Mouse (Mus musculus) limb, embryonic 13.5 days (tissue): ENCODE measurements around the gene Tsc22d4. TPM values are rescaled to one million over a fixed set of nuclear protein-coding genes. Genes with fewer than 3 reads are reported as not detected.
"Not testable (repeated sequence)": the region's sequence is repeated elsewhere in the genome, so short reads cannot be mapped to it uniquely, and the experiment has no call there.

Source experiments
- ATAC-seq: fragments of 200-750 bp; cut with Nextera tagmentation; 2 replicates; pipeline ENCODE4 v1.8.0; 2017; ENCODE audit warnings: low read depth, moderate number of reproducible peaks, moderate TSS enrichment; ENCODE audit not compliant: low FRiP score
- H3K27ac ChIP-seq: fragments of 300-500 bp; sonication (generic); 2 replicates; pipeline ENCODE4 v1.5.1; 2015; ENCODE audit warnings: inconsistent platforms, mild to moderate bottlenecking, moderate library complexity
- H3K27me3 ChIP-seq: fragments of 300-500 bp; sonication (generic); 2 replicates; pipeline ENCODE4 v1.6.1; 2015; ENCODE audit warnings: mild to moderate bottlenecking, inconsistent platforms
- H3K36me3 ChIP-seq: fragments of 300-500 bp; sonication (generic); 2 replicates; pipeline ENCODE4 v1.6.1; 2015; ENCODE audit warnings: inconsistent platforms, mild to moderate bottlenecking, moderate library complexity
- H3K4me1 ChIP-seq: fragments of 300-500 bp; sonication (generic); 2 replicates; pipeline ENCODE4 v1.6.1; 2015; ENCODE audit warnings: inconsistent platforms
- H3K4me2 ChIP-seq: fragments of 300-500 bp; sonication (generic); replicated peaks from 2 replicates; pipeline ENCODE4 v1.6.1; 2015; ENCODE audit warnings: inconsistent platforms, mild to moderate bottlenecking, moderate library complexity
- H3K4me3 ChIP-seq: fragments of 300-500 bp; sonication (generic); 2 replicates; pipeline ENCODE4 v1.5.1; 2015; ENCODE audit warnings: moderate library complexity, mild to moderate bottlenecking, inconsistent platforms
- H3K9ac ChIP-seq: fragments of 300-500 bp; sonication (generic); 2 replicates; pipeline ENCODE4 v1.6.1; 2015; ENCODE audit warnings: mild to moderate bottlenecking, inconsistent platforms
- H3K9me3 ChIP-seq: fragments of 300-500 bp; sonication (generic); 2 replicates; pipeline ENCODE4 v1.6.1; 2016; ENCODE audit warnings: inconsistent platforms
- WGBS: fragments of 180-500 bp; shearing (Covaris S2); methylation state at CpG from one replicate; pipeline ENCODE4 v1.1.7; 2015; 5-methylcytosine and 5-hydroxymethylcytosine counted together
- polyA plus RNA-seq: library from polyadenylated mRNA; unstranded; fragments of >200 nt; fragmentation: Nextera tagmentation; extraction: Ambion mirVana; gene quantifications from 2 replicates; pipeline ENCODE4 v1.2.1, GENCODE M21; 2015

The Tsc22d4 gene
- 128 and 134 TPM in 2 replicates for polyA plus RNA-seq

- ATAC-seq: peak; percentile 87
- H3K4me1 ChIP-seq: peaks cover 37% of the 10 kb centered on the region
- WGBS: 3% methylated on average over 28 of the region's 28 CpGs
Observed at GRCm38 (mm10) chr5:137745214-137746171, at the start of gene Tsc22d4. Gene Tsc22d4 (plus strand): TSS chr5:137745730.

GRCm38 (mm10) chr5:137695930-137696329 lies 49.6 kb upstream of the Tsc22d4 start:
- Histone ChIP-seq H3K27me3 (no peaks in the 10 kb centered on the region), H3K9ac (no peak overlapping the region), H3K4me2 (no peak overlapping the region), H3K36me3 (no peaks in the 10 kb centered on the region), H3K4me3 (no peak overlapping the region), H3K27ac (no peak overlapping the region), H3K9me3 (no peaks in the 10 kb centered on the region), H3K4me1 (no peaks in the 10 kb centered on the region)
- ATAC-seq: no peak
- WGBS: 80% methylated on average over 4 of the region's 4 CpGs

More at GRCm38 (mm10) chr5:137745214-137746171, at the start of gene Tsc22d4:
- no peaks in the 10 kb centered on the region for H3K27me3 ChIP-seq
- H3K4me3 ChIP-seq: peak within 1 kb of the TSS; percentile 83
- peak within 1 kb of the TSS; percentile 97 for H3K27ac ChIP-seq
- no peaks in the 10 kb centered on the region for H3K9me3 ChIP-seq
- H3K4me2 ChIP-seq: peak within 1 kb of the TSS; percentile 99
- peak within 1 kb of the TSS; percentile 90 for H3K9ac ChIP-seq
- H3K36me3 ChIP-seq: peaks cover 7% of the 10 kb centered on the region

- Histone ChIP-seq H3K27ac (no peak overlapping the region), H3K9me3 (no peaks in the 10 kb centered on the region), H3K9ac (no peak overlapping the region), H3K27me3 (no peaks in the 10 kb centered on the region), H3K4me2 (no peak overlapping the region), H3K36me3 (no peaks in the 10 kb centered on the region), H3K4me3 (no peak overlapping the region), H3K4me1 (no peaks in the 10 kb centered on the region)
- 74% methylated on average over 3 of the region's 3 CpGs for WGBS
- no peak for ATAC-seq
Observed at GRCm38 (mm10) chr5:137699080-137699479, 46.5 kb upstream of the Tsc22d4 start.

- Histone ChIP-seq H3K9me3 (no peaks in the 10 kb centered on the region), H3K4me2 (no peak overlapping the region), H3K9ac (no peak overlapping the region), H3K36me3 (no peaks in the 10 kb centered on the region), H3K27me3 (no peaks in the 10 kb centered on the region), H3K27ac (no peak overlapping the region), H3K4me1 (no peaks in the 10 kb centered on the region), H3K4me3 (no peak overlapping the region)
- no peak for ATAC-seq
- 55% methylated on average over 2 of the region's 2 CpGs for WGBS
Observed at GRCm38 (mm10) chr5:137699850-137700249, 45.7 kb upstream of the Tsc22d4 start.

GRCm38 (mm10) chr5:137705242-137705641 lies 40.3 kb upstream of the Tsc22d4 start:
- H3K9me3 ChIP-seq: no peaks in the 10 kb centered on the region
- no peaks in the 10 kb centered on the region for H3K36me3 ChIP-seq
- H3K4me3 ChIP-seq: no peak overlapping the region
- no peak overlapping the region for H3K27ac ChIP-seq
- no peaks in the 10 kb centered on the region for H3K27me3 ChIP-seq
- ATAC-seq: no peak
- 49% methylated on average over 6 of the region's 6 CpGs for WGBS
- no peak overlapping the region for H3K9ac ChIP-seq
- no peak overlapping the region for H3K4me2 ChIP-seq
- peaks cover 8% of the 10 kb centered on the region; the same call in 1 of the 2 replicates for H3K4me1 ChIP-seq

- Histone ChIP-seq H3K9me3 (no peaks in the 10 kb centered on the region), H3K4me1 (peaks cover 8% of the 10 kb centered on the region; the same call in 1 of the 2 replicates), H3K4me3 (no peak overlapping the region), H3K36me3 (no peaks in the 10 kb centered on the region), H3K27ac (no peak overlapping the region), H3K27me3 (no peaks in the 10 kb centered on the region), H3K4me2 (0 out of 2 replicates have a peak overlapping the region, but pooled peaks have one; percentile 3), H3K9ac (no peak overlapping the region)
- WGBS: 64% methylated on average over 12 of the region's 12 CpGs
- ATAC-seq: 0 out of 2 replicates have a peak, but pooled peaks have one; percentile 51
Observed at GRCm38 (mm10) chr5:137706913-137707633, 38.5 kb upstream of the Tsc22d4 start.

- no peak for ATAC-seq
- no peak overlapping the region for H3K9ac ChIP-seq
- WGBS: 77% methylated on average over 5 of the region's 5 CpGs
- H3K36me3 ChIP-seq: no peaks in the 10 kb centered on the region
- no peaks in the 10 kb centered on the region for H3K9me3 ChIP-seq
- no peaks in the 10 kb centered on the region for H3K4me1 ChIP-seq
- no peak overlapping the region for H3K27ac ChIP-seq
- H3K27me3 ChIP-seq: no peaks in the 10 kb centered on the region
- no peak overlapping the region for H3K4me3 ChIP-seq
- no peak overlapping the region for H3K4me2 ChIP-seq
Observed at GRCm38 (mm10) chr5:137713454-137713853, 32.1 kb upstream of the Tsc22d4 start.

GRCm38 (mm10) chr5:137715685-137716084 lies 29.8 kb upstream of the Tsc22d4 start:
- 73% methylated on average over 8 of the region's 8 CpGs for WGBS
- no peak overlapping the region for H3K4me3 ChIP-seq
- ATAC-seq: no peak
- no peaks in the 10 kb centered on the region for H3K27me3 ChIP-seq
- no peak overlapping the region for H3K27ac ChIP-seq
- H3K9ac ChIP-seq: no peak overlapping the region
- H3K9me3 ChIP-seq: no peaks in the 10 kb centered on the region
- H3K4me2 ChIP-seq: no peak overlapping the region
- H3K4me1 ChIP-seq: peaks cover 3% of the 10 kb centered on the region; the same call in 1 of the 2 replicates
- H3K36me3 ChIP-seq: no peaks in the 10 kb centered on the region

- WGBS: 64% methylated on average over 8 of the region's 8 CpGs
Observed at GRCm38 (mm10) chr5:137718020-137718790, 27.3 kb upstream of the Tsc22d4 start.

GRCm38 (mm10) chr5:137719088-137719487 lies 26.4 kb upstream of the Tsc22d4 start:
- H3K36me3 ChIP-seq: no peaks in the 10 kb centered on the region
- peaks cover 4% of the 10 kb centered on the region; the same call in 1 of the 2 replicates for H3K4me1 ChIP-seq
- no peaks in the 10 kb centered on the region for H3K9me3 ChIP-seq
- no peak overlapping the region for H3K27ac ChIP-seq
- ATAC-seq: no peak
- 82% methylated on average over 6 of the region's 6 CpGs for WGBS
- H3K9ac ChIP-seq: no peak overlapping the region
- H3K4me2 ChIP-seq: no peak overlapping the region
- H3K4me3 ChIP-seq: no peak overlapping the region
- H3K27me3 ChIP-seq: no peaks in the 10 kb centered on the region

More at GRCm38 (mm10) chr5:137718020-137718790, 27.3 kb upstream of the Tsc22d4 start:
- Histone ChIP-seq H3K27me3 (no peaks in the 10 kb centered on the region), H3K4me2 (no peak overlapping the region), H3K27ac (no peak overlapping the region), H3K4me1 (peaks cover 4% of the 10 kb centered on the region; the same call in 1 of the 2 replicates), H3K9ac (no peak overlapping the region), H3K9me3 (no peaks in the 10 kb centered on the region), H3K36me3 (no peaks in the 10 kb centered on the region), H3K4me3 (no peak overlapping the region)
- ATAC-seq: no peak

GRCm38 (mm10) chr5:137720558-137721164 lies 24.9 kb upstream of the Tsc22d4 start:
- not testable (repeated sequence) for H3K27ac ChIP-seq, H3K9me3 ChIP-seq, ATAC-seq, H3K36me3 ChIP-seq, H3K9ac ChIP-seq, H3K27me3 ChIP-seq, H3K4me1 ChIP-seq
- WGBS: 16% methylated on average over 11 of the region's 16 CpGs
- Histone ChIP-seq H3K4me2 (peak overlapping the region; percentile 53), H3K4me3 (peak overlapping the region; percentile 24)
